Mouse (Mus musculus): ENCODE measurements around the gene Sh3kbp1.
A peak's percentile ranks its signal among the peaks of the same experiment; 100 is the strongest.

DNA sequence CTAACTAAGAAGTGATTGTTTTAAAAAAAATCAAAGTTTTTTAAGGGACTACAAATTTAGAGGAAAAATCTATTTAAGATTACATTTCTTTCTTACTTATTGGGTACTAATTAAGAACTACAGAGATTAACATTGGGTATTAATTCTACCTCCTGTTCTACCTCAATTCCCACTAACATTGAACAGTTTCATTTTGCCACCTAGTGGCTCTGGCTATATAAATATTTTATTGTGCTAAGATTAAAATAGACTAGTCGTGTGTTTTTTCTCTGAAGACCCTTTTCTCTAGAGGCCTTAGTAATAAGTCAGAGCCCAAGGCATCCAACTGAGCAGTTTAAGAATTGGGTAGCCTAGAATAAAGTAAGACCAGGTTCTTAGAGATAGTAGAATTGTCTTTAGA is 288.1 kb downstream of the Sh3kbp1 start:
- TF ChIP-seq CTCF (conservative IDR thresholded peaks at IDR 0.05 in 1 of 2, IDR thresholded peaks at IDR 0.05 in 1 of 2; ENCODE audit: low read depth in 2 of 2, low read length in 2 of 2), result peak in 1 of 2 experiments; percentile 23; a peak in 1 of 4 replicates
- no peak for TF ChIP-seq ZNF384 (IDR thresholded peaks at IDR 0.05; ENCODE audit: low read depth, low read length)
